Mouse (Mus musculus) layer of hippocampus, adult 8-10 months (tissue): ENCODE measurements at regions not wholly inside any gene's neighbourhood (a gene's known extent, or its start where the extent isn't known, plus 50 kb on each side); places are given as distances from the start of the nearest gene placed in this dataset.
A peak's percentile ranks its signal among the peaks of the same experiment; 100 is the strongest.

Experiments used
- DNase-seq, 2 experiments: peaks; one replicate each; pipeline ENCODE4 v3.0.0; 2022; ENCODE audit warnings: low spot score in 2 of 2

DNA sequence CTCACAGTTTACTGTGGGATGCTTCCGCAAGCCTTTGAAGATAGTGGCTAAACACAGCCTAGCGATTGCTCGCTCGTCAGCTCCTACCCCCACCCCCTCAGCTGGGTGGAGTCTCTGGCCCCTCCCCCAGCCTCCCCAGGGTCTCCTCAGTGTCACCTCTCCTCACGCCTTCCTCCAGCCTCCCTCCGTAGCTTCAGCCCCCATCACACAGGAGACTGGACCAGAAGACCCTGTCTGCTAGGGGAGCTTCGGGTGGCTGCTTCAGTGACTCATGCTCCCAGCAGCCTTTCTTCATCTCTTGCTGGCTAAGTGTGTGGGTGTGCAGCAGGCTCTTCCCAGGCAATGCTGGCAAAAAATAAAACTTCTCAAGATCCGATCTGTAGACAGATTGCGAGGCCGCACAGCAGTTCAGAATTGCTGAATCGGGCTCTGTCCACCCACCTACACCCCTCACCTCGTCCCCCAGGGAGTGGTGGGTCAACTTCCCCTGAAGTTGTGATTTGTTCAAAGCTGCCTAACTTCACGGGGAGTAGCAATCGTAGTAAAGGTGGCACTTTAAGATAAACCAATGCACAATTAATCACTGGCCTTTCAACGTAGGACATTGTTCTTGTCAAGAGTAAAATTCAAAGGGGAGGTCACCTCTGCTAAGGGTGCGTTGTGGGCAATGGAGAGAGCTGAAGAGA lies 61.2 kb upstream of the Ankrd28 start:
- peak; percentile 25 to 35 for DNase-seq

DNA sequence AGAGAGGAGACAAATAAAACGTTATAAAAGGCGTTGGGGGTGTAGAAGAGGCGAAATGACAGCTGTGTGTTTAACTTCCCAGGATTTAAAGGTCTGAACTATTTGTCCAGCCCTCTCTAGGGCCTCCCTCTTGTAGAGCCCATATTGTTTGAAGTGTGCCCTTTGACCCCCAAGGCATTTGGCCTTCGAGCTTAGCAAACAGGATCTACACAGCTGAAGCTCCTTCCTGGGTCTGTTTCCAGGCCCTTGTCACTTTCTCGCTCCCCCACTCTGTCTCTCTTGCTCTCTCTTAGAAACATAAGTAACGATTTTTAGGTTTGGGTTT lies 61.7 kb upstream of the Ankrd28 start:
- no peak for DNase-seq

DNA sequence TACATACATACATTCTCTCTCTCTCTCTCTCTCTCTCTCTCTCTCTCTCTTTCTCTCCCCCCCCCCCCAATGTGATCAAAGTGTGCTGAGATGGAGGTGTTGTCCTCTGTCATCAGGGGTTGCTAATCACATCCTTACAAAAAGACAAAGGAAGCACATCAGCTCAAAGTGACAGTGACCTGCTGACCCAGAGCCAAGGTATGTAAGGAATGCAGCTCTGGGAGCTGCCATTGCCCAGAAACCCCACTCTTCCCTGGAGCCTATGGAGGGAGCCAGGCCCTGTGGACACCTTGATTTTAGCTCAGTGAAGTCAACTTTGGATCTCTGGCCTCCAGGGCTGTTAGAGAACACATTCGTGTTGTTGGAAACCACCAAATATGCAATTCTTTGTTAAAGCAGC lies 66.0 kb upstream of the Ankrd28 start:
- DNase-seq: no peak

DNA sequence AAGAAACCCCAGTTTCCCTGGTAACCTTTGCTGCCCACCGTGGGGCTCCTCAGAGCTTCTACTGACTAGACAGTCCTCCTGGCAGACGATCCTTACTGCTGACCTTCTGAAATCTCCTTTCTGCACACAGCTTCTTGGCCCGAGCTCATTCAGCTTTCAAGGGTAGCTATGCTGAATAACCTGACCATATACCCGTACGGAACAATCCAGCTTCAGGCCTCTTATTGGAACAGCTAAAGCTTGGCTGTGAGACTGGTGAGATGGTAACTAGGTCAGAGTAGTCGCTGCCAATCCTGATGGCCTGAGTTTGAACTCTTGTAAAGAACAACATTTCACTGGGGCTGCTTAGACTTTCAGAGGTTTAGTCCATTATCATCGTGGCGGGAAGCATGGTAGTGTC lies 69.1 kb upstream of the Ankrd28 start:
- DNase-seq: no peak

DNA sequence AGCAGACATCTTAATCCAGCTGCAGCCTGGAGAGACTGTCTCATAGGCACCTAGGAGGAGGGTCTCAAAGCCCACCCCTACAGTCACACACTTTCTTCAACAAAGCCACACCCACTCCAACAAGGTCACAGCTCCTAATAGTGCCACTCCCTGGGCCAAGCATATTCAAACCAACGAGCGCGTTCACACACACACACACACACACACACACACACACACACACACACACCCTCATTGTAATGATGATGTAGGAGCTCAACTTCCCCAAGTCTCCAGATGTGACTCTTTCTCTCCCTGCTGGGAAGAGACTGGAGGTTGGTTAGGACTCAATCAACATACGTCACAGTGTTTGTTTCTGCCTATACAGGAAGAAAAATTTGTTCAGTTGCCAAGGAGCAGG lies 69.5 kb upstream of the Ankrd28 start:
- DNase-seq: no peak

DNA sequence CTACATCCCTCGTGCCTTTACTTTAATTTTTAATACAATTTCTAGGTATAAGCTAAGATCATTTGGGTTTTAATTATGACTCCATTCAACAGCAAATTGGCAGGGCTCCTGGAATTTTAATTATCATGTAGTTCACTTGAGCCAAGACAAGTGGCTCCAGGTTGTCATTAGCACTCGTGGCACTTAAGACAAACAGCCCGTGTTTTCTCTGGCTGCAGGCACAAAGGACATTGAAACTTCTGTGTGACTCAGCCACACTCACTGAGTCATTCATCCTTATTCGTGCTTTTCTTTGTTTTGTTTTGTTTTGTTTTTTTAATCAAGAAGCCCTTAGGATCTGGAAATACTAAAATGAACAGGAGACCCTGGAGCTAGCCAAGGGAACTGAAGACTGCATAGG lies 71.5 kb upstream of the Ankrd28 start:
- DNase-seq: no peak

DNA sequence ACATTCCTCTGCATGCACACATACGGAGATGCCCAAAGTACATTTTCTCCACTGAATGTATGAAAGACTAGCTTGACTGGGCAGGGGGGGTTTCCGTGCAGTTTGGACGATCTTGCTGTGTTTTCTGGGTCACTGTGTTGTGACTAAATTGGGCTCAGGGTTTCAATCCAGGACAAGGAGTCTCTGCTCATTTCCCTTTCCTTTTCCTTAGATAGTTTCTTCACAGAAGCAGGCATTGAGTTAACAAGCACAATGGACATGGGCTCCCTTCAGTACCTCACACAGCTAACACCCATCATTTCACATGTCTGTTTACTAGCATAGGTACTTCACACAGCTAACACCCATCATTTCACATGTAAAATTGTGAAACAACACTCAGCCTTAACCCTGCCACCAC lies 73.2 kb upstream of the Ankrd28 start:
- DNase-seq: no peak

DNA sequence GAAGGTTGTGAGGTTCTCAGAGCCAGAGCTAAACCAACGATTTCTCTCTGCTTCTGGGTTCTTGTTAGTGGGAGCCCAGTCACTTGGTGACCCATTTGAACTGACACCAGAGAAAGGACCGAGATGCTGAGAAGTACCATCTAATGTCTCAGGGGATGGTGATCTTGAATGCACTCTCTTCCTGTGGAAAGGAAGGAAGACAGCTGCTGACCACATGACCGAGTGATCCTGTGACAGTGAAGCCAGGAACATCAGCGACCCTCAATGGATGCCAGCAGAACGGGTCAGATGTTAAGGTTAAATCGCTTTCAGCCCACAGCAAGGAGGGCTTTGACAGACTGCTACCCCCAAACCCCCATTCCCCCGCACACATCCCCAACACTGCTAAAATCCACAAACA lies 78.1 kb upstream of the Ankrd28 start:
- DNase-seq: no peak

DNA sequence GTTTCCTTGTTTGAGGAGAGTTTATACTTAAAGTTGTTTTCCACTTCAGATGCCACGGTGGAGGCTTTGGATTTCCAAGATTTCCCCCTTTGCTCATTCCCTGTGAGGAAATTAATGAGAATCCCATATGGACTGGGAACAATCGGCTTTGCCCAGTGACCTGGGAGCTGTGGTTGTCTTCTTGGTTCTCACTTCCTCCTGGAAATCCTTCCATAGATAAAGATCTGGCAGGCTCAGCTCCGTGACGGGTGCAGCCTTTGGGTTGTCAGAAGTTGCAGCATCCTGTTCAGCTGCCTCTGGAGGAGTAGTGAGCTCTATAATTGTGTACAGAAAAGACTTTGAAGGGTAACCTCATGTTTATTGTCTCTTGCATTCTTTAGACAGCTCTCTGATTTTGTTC lies 78.8 kb upstream of the Ankrd28 start:
- DNase-seq: no peak

DNA sequence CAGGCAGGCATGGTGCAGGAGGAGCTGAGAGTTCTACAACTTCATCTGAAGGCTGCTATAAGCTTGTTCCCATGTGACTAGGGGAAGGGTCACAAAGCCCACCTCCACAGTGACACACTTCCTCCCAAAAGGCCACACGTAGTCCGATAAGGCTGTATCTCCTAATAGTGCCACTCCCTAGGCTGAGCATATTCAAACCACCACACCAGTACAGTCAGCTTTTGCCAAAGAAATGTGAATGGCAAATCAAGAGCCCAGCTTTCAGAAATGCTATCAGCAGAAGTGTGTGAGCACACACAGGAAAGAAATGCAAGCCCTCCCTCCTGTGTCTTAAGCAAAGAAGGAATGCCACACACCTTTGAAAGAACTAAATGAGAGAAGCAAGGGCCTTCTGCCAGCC lies 80.4 kb upstream of the Ankrd28 start:
- DNase-seq: no peak

DNA sequence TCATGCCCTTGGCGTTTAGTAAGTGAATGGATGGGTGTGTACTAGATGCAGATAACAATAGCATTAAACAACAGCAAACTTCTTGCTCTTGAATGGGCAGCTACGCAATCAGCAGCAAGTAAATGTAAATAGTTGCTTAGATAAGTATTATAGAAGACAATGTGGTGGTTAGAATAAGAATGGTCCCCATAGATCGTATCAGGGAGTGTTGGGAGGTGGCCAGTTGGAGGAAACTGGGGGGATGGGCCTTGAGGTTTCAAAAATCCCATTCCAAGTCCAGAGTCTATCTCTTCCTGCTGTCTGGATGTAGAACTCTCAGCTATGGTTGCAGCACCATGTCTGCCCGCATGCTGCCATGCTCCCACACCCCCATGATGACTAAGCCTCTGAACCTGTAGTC lies 88.0 kb upstream of the Ankrd28 start:
- no peak for DNase-seq

DNA sequence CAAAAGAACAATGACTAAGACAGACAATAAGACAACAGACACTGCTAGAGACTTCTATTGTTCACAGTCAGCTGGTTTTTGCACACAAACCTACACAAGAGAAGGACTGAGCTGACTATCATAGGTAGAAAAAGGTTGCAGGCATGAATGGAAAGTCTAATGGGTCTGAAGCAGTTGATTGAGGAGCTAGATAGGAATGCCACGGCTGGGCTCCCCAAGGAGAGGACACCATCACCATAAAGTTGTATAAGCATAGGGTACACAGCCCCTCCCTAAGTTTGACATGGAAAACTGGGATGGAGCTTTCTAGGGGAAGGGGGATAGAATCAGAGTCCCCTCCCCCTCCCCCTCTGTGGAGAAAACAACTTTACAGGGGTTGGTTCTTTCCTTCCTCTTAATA lies 88.5 kb upstream of the Ankrd28 start:
- DNase-seq: no peak

DNA sequence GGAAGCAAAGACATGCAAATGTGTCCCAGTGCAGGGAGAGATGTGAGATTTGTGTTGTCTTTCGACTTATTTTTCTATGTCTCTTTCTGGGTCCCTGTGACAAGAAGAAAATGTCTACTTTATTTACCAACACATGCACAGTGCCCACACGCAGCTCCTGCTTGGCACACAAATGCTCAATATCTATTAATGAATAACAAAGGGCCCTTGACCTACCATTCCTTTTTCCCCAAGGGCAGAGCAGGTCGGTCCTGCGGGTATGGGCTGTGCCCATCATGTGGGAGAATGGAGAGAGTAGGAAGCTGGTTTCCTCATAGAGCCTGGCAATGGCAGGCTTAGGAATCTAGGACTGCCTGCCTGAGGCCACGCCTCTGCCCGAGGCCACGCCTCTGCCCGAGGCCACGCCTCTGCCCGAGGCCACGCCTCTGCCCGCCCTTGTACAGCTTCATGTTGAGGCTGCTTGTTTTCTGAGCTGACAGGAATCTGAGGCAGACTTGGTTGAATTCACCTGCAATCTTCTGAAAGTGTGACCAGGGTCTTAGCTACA lies 98.8 kb upstream of the Ankrd28 start:
- DNase-seq: no peak

DNA sequence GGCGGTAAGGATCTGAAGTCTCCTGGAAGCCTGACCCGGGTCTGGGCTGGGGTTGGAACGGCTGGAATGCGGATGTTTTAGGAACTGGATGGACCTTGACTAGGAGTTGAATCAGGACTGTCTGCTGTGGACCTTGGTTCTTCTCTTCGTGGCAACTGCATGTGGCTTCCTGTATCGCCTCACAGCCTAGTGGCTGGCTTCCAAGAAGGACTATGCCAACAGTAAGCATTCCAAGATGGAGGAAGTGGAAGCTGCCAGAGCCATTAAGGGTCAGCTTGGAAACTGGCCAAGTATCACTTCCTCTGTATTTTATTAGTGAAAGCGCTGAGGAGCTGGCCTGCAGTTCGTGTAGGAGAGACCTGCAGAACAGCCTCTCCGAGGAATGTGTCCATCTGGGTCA lies 98.4 kb upstream of the Galnt15 start:
- peak in 1 of 2 experiments; percentile 21 for DNase-seq

DNA sequence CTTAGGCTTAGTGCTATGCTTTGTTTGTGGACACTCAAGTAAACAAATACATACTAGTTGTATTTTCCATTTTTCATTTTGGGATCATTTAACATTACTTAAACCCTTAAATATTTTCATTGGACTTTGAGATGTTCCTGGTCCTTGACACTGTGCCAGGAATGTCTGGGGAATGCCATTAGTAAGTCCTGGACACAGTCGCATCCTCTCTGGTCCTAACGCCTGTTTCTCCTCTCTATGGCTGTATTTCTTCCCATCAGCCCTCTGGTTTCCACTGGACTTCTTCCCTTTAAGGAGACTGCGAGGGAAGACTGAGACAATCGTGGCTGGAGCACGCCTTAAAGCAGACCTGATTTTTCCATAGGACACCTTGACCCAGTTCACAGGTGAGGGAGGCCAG lies 96.8 kb upstream of the Galnt15 start:
- no peak for DNase-seq

DNA sequence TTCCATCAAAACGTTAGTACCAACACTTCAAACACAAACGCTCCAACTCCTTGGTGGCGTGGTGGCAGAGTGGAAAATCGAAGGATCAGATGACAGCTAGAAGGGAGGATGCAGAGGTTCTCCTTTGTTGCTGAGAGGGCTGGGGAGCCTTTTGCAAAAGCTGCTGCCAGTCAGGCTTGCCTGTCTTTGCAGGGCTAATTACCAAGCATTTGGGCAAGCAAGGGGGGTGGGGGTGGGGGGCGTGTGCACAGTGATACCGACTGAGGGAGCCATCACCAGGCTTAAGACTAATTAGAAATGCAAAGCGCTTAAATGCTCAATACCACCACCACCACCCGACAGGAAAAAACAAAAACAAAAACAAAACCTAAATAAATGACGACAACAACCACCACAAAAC lies 95.3 kb upstream of the Galnt15 start:
- DNase-seq: no peak

DNA sequence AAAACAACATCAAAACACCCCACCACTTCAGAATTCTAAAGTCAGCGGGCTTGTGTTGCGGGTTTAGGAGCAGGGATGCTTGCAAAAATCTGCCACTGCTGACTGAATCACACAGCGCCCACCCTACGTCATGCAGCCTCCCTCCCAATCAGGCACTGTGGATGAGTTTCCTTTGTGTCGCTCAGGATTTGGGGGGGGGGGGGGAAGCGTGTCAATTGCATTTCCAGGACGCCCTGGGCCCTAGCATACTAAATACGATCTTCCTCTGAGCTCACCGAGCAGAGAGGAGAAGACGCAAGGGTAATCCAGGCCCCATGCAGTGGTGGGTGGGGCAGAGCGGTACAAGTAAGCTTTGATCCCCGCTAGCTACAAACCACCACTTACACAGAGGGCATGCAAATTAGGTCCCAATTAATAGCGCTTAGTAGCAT lies 94.9 kb upstream of the Galnt15 start:
- DNase-seq: peak; percentile 46

DNA sequence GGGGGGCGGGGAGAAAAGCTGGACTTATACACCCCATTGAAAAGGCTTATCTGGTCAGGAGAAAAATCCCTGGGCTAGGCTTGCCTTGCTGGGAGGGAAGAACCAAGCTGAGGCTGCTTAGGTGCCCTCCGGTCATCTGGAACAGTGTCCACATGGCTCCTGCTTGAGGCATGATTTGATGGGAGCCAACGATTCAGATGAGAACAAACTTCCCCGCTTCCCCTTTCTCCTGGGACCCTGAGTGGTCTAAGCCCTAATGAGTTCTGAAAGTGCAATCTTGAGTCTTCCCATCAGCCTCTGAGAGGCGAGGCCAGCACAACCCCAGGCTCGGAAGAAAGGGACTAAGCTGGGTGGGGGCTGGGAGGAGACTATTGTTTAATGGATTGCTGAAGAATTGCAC lies 94.5 kb upstream of the Galnt15 start:
- DNase-seq: no peak

DNA sequence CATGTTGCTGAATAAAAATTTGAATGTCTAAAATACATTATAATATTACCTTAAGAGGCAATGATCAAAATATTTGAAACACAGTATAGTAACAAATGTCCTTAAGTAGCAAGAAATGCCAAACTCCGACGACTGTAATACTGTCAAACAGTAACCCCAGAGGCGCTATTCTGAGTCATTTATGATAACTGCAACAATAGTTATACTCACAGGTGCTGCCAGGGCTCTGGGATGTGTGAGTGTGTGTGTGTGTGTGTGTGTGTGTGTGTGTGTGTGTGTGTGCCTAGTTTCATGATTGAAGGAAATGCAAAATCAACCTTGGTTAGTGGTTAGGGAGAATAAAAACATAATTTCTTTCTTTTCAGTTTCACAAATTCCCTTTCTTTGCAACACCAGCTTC lies 94.0 kb upstream of the Galnt15 start:
- no peak for DNase-seq

DNA sequence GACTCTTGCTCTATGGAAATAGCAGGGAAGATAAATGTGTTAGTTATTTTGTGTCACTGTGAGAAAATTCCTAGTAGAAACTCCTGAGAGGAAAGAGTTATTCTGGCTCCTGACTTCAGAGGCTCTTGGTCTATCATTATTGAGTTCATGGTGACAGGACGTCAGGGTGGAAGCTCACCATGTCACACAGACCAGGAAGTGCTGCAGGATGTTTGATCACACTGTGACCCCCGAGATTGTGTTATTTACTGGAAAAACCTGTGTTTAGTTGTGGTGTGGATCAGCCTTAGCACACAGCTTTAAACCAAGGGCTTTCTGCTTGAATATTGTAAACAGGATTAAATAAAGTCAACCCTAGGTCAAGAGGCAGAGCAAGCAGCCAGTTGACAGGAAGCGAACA lies 93.4 kb upstream of the Galnt15 start:
- DNase-seq: no peak

DNA sequence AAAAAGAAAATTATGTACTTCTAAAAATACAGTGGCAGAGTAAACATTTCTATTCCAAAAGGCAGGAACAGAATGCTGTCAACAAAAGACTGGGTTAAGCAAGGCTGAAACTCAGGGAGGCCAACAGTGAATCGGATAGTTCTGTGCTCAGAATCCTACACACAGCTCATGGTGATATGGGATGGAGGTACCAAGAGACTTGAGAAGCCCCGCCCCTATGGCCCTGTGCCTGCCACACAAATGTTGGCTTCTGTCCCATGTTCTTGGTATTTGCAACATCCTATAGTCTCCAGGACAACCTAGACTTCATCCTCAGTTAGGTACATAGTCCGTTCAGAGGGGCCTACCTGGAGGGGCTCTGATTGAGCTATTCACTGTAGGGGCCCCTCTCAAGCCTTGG lies 92.2 kb upstream of the Galnt15 start:
- no peak for DNase-seq

DNA sequence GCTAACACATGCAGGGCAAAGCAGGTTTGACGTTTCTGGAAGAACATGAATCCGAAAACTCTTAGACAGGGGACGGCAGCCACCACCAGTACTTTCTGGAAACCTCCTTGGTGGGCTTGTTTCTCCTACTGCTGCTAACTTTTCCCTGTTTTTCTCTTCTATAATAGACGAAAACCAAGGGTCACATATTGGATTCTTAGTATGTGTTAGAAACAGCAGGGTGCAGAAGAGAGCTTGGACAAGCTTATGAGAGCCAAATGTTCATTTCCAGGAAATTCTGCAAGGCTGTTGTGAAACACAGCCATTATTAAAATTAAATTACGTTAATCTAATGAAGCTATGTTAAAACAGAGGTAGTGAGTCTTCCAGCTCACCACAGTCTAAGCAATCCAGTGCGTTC lies 87.9 kb upstream of the Galnt15 start:
- no peak for DNase-seq

DNA sequence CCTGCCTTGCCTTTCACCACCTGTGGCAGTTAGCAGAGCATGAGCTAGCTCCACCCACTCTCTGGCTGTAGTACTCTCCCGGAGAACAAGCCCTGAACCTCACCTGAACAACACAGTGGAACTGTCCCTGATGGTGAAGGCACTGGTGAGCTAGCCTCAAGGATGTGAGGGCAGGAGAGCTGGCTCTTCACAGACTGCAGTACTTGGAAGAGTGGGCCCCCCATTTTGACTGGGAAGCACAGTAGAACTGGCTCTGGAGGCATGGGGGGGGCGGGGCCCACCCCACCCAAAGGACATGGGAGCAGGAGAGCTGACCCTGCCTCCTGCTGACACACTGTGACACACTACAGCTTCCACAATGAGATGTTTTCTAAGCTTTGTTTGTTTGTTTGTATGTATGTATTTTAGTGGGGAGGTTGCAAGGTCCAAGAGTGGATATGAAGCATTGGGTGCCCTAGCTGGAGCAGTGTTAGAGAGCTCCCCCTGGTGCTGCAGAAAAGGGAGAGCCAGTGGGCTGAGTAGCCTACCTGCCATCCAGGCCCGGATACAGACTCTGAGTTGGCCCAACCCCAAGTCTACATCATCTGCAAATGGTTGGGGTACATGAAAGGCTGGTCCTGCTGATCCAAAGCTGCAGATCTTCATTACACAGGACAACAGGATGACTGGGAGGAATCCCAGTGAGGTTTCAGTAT lies 86.4 kb upstream of the Galnt15 start:
- DNase-seq: no peak
